8 mouse cellular contexts compared by ENCODE assay signal in genomic region chr7:142070458-142071211, GRCm38 (mm10). TPM values are rescaled to one million over a fixed set of nuclear protein-coding genes. Genes with fewer than 3 reads are reported as not detected.
A peak's percentile ranks its signal among the peaks of the same experiment; 100 is the strongest.
DNase-seq lines count a peak whose midpoint lies in the region; ATAC-seq lines count a peak whose summit lies in the region.

No protein-coding gene starts in this region.

- H3K4me3 ChIP-seq in forebrain, embryonic 11.5 days (ENCODE audit: low read depth, low read length) = no peak overlapping the region
- peak overlapping the region; percentile 9; the same call in 1 of the 2 replicates for H3K4me3 ChIP-seq in hindbrain, embryonic 11.5 days (ENCODE audit: low read depth, low read length)

- no peaks in the 10 kb centered on the region for H3K27me3 ChIP-seq in forebrain, embryonic 11.5 days (ENCODE audit: control insufficient read depth, insufficient read depth, low read length)
- H3K27me3 ChIP-seq in hindbrain, embryonic 11.5 days (ENCODE audit: control insufficient read depth, insufficient read depth, low read length) = no peaks in the 10 kb centered on the region

- no peaks in the 10 kb centered on the region for H3K9me3 ChIP-seq in forebrain, embryonic 11.5 days (ENCODE audit: control insufficient read depth, low read length)
- no peaks in the 10 kb centered on the region for H3K9me3 ChIP-seq in hindbrain, embryonic 11.5 days (ENCODE audit: control insufficient read depth, low read length)

- no peak overlapping the region for H3K27ac ChIP-seq in forebrain, embryonic 11.5 days (ENCODE audit: low read depth, low read length)
- H3K27ac ChIP-seq in hindbrain, embryonic 11.5 days (ENCODE audit: low read depth, low read length) = no peak overlapping the region

- H3K4me1 ChIP-seq in forebrain, embryonic 11.5 days (replicated peaks; ENCODE audit: control insufficient read depth, insufficient read depth, low read length) = no peaks in the 10 kb centered on the region
- no peaks in the 10 kb centered on the region for H3K4me1 ChIP-seq in hindbrain, embryonic 11.5 days (replicated peaks; ENCODE audit: control insufficient read depth, insufficient read depth, low read length)

- WGBS in forebrain, embryonic 11.5 days = 15% methylated on average over 13 of the region's 13 CpGs
- WGBS in hindbrain, embryonic 11.5 days = 17% methylated on average over 13 of the region's 13 CpGs

- peak overlapping the region; percentile 37; the same call in 1 of the 2 replicates for H3K4me2 ChIP-seq in forebrain, embryonic 11.5 days (ENCODE audit: low read depth, low read length, severe bottlenecking)
- H3K4me2 ChIP-seq in hindbrain, embryonic 11.5 days (replicated peaks; ENCODE audit: low read depth, low read length) = peak overlapping the region; percentile 32

- DNase-seq in adrenal gland, adult (ENCODE audit: inconsistent age in 2 of 2, low spot score in 1 of 2) = peak; percentile 75 to 89
- no peak for DNase-seq in adrenal gland, adult 8-10 months
- peak; percentile 61 for DNase-seq in c-Kit-positive CD71-positive TER-119-negative erythroid progenitor cells, embryonic 14.5 days (ENCODE audit: low read depth)
- peak; percentile 82 for DNase-seq in forebrain, embryonic 11.5 days (ENCODE audit: low spot score)
- peak; percentile 81 for DNase-seq in hindbrain, embryonic 11.5 days (ENCODE audit: low spot score)
- peak; percentile 56 to 81 for DNase-seq in layer of hippocampus, postnatal 25 days (ENCODE audit: extremely low spot score in 1 of 2, low spot score in 1 of 2)
- peak; percentile 90 for DNase-seq in lung, postnatal 36 days
- DNase-seq in retina, postnatal 7 days (ENCODE audit: low read depth, low spot score) = peak; percentile 67

- peak; percentile 65 for ATAC-seq in forebrain, embryonic 11.5 days (replicated peaks; ENCODE audit: low FRiP score)
- ATAC-seq in hindbrain, embryonic 11.5 days (ENCODE audit: low FRiP score) = peak; percentile 71

- no peak overlapping the region for H3K9ac ChIP-seq in forebrain, embryonic 11.5 days (ENCODE audit: low read length)
- peak overlapping the region; percentile 5; the same call in 1 of the 2 replicates for H3K9ac ChIP-seq in hindbrain, embryonic 11.5 days (ENCODE audit: low read depth, low read length)

- H3K36me3 ChIP-seq in forebrain, embryonic 11.5 days (ENCODE audit: control insufficient read depth, insufficient read depth, low read length) = no peaks in the 10 kb centered on the region
- no peaks in the 10 kb centered on the region for H3K36me3 ChIP-seq in hindbrain, embryonic 11.5 days (ENCODE audit: control insufficient read depth, insufficient read depth, low read length)

RNA-seq across cellular contexts. Expression of gene Mob2, which starts 9.8 kb away (rescaled TPM):
- total RNA-seq in adrenal gland, adult 8-10 months (2022) = 10 to 100 TPM; 52.8 to 65.8 (median 57.6) TPM
- 52.9 and 55.9 TPM in 2 replicates for polyA plus RNA-seq in forebrain, embryonic 11.5 days (2014; fragmentation: Nextera tagmentation; extraction: Ambion mirVana)
- polyA plus RNA-seq in hindbrain, embryonic 11.5 days (2014; fragmentation: Nextera tagmentation; extraction: Ambion mirVana) = 53.3 and 59.8 TPM in 2 replicates
- total RNA-seq in layer of hippocampus, postnatal 25 days (2021) = 10 to 100 TPM; 27.0 to 29.1 TPM

RNA-seq across cellular contexts. Expression of gene Dusp8, which starts 25.0 kb away (rescaled TPM):
- 10 to 100 TPM in 3 of 4 experiments, 1 to 10 TPM in 1; 4.6 to 18.1 (median 14.3) TPM for total RNA-seq in adrenal gland, adult 8-10 months (2022)
- polyA plus RNA-seq in forebrain, embryonic 11.5 days (2014; fragmentation: Nextera tagmentation; extraction: Ambion mirVana) = 22.6 and 28.1 TPM in 2 replicates
- 19.1 and 20.9 TPM in 2 replicates for polyA plus RNA-seq in hindbrain, embryonic 11.5 days (2014; fragmentation: Nextera tagmentation; extraction: Ambion mirVana)
- total RNA-seq in layer of hippocampus, postnatal 25 days (2021) = 100 to 1,000 TPM; 127 to 139 TPM

RNA-seq across cellular contexts. Expression of gene Gm45618, which starts 49.9 kb away (rescaled TPM):
- total RNA-seq in adrenal gland, adult 8-10 months (2022) = not detected
- 0.31 TPM in 1 of 2 replicates, not detected in the other for polyA plus RNA-seq in forebrain, embryonic 11.5 days (2014; fragmentation: Nextera tagmentation; extraction: Ambion mirVana)
- polyA plus RNA-seq in hindbrain, embryonic 11.5 days (2014; fragmentation: Nextera tagmentation; extraction: Ambion mirVana) = not detected in 2 replicates
- not detected for total RNA-seq in layer of hippocampus, postnatal 25 days (2021)

Comparison
In these comparisons a context has a peak if more than half of its experiments do, and no peak if none do; other contexts are left out.
1. RNA of gene Dusp8, which starts 25.0 kb away (total RNA-seq): 127 to 139 TPM in layer of hippocampus, postnatal 25 days; 4.6 to 18.1 TPM in adrenal gland, adult 8-10 months; every median in the first group is over 4 times any median in the second.